Mouse (Mus musculus) gastrocnemius, adult 8-10 months (tissue): ENCODE results near the gene Dnah5. TPM values are rescaled to one million over a fixed set of nuclear protein-coding genes. Genes with fewer than 3 reads are reported as not detected.

Experiments
- DNase-seq, 2 experiments: peaks; one replicate each; pipeline ENCODE4 v3.0.0; 2022; ENCODE audit warnings: low spot score in 2 of 2
- total RNA-seq, 4 experiments: library from RNA; stranded (reverse); gene quantifications; 2 replicates each; pipeline ENCODE4 v1.2.4; 2022

The Dnah5 gene
- total RNA-seq, result not detected

GRCm38 (mm10) chr15:28203111-28204075, at the start of gene Dnah5:
Gene Dnah5, plus strand, starts transcription at chr15:28203752.
- DNase-seq, result no peak

- no peak for DNase-seq
Observed at GRCm38 (mm10) chr15:28154822-28155501, 48.6 kb upstream of the Dnah5 start.

- DNase-seq, result peak; percentile 13 to 41
Observed at GRCm38 (mm10) chr15:28158771-28159489, 44.6 kb upstream of the Dnah5 start.

GRCm38 (mm10) chr15:28162291-28162690, 41.3 kb upstream of the Dnah5 start:
- no peak for DNase-seq

- no peak for DNase-seq
Observed at GRCm38 (mm10) chr15:28165234-28165633, 38.3 kb upstream of the Dnah5 start.

- no peak for DNase-seq
Observed at GRCm38 (mm10) chr15:28166090-28166489, 37.5 kb upstream of the Dnah5 start.

GRCm38 (mm10) chr15:28178951-28179350, 24.6 kb upstream of the Dnah5 start:
- no peak for DNase-seq

- no peak for DNase-seq
Observed at GRCm38 (mm10) chr15:28179556-28179955, 24.0 kb upstream of the Dnah5 start.

- peak; percentile 17 to 41 for DNase-seq
Observed at GRCm38 (mm10) chr15:28181862-28182261, 21.7 kb upstream of the Dnah5 start.

GRCm38 (mm10) chr15:28182567-28182966, 21.0 kb upstream of the Dnah5 start:
- DNase-seq, result no peak

GRCm38 (mm10) chr15:28187472-28188360, 15.8 kb upstream of the Dnah5 start:
- peak; percentile 20 to 32 for DNase-seq

GRCm38 (mm10) chr15:28188361-28189011, 15.1 kb upstream of the Dnah5 start:
- no peak for DNase-seq

GRCm38 (mm10) chr15:28189668-28190067, 13.9 kb upstream of the Dnah5 start:
- no peak for DNase-seq

- DNase-seq, result no peak
Observed at GRCm38 (mm10) chr15:28198609-28199008, 4.9 kb upstream of the Dnah5 start.

GRCm38 (mm10) chr15:28204626-28205025, 1.1 kb downstream of the Dnah5 start:
- DNase-seq, result no peak

- no peak for DNase-seq
Observed at GRCm38 (mm10) chr15:28207545-28207944, 4.0 kb downstream of the Dnah5 start.

GRCm38 (mm10) chr15:28213057-28213456, 9.5 kb downstream of the Dnah5 start:
- DNase-seq, result no peak

GRCm38 (mm10) chr15:28216358-28216757, 12.8 kb downstream of the Dnah5 start:
- DNase-seq, result no peak

- DNase-seq, result no peak
Observed at GRCm38 (mm10) chr15:28227316-28227715, 23.8 kb downstream of the Dnah5 start.

GRCm38 (mm10) chr15:28260250-28260649, 56.7 kb downstream of the Dnah5 start:
- DNase-seq, result no peak
